Mouse (Mus musculus) hindbrain, postnatal 0 days (tissue): ENCODE results near the gene Ankrd13a. TPM values are rescaled to one million over a fixed set of nuclear protein-coding genes. Genes with fewer than 3 reads are reported as not detected.

Experiments
- ATAC-seq: fragments of 200-750 bp; cut with Nextera tagmentation; 2 replicates; pipeline ENCODE4 v1.8.0; 2017; ENCODE audit warnings: mild to moderate bottlenecking, moderate TSS enrichment, moderate library complexity
- DNase-seq: peaks from one replicate; pipeline ENCODE4 v3.0.0-alpha.2; 2015; ENCODE audit warnings: low spot score
- H3K27ac ChIP-seq: fragments of 300-500 bp; sonication (generic); 2 replicates; pipeline ENCODE4 v1.5.1; 2014; ENCODE audit warnings: mild to moderate bottlenecking
- H3K27me3 ChIP-seq: fragments of 300-500 bp; sonication (generic); 2 replicates; pipeline ENCODE4 v1.6.1; 2014; ENCODE audit warnings: low read length, mixed read lengths; ENCODE audit not compliant: insufficient read depth
- H3K36me3 ChIP-seq: fragments of 300-500 bp; sonication (generic); 2 replicates; pipeline ENCODE4 v1.6.1; 2014; ENCODE audit warnings: low read length, mixed read lengths; ENCODE audit not compliant: insufficient read depth
- H3K4me1 ChIP-seq: fragments of 300-500 bp; sonication (generic); 2 replicates; pipeline ENCODE4 v1.6.1; 2014; ENCODE audit warnings: antibody characterized with exemption, low read length, mixed read lengths; ENCODE audit not compliant: insufficient read depth
- H3K4me2 ChIP-seq: fragments of 300-500 bp; sonication (generic); 2 replicates; pipeline ENCODE4 v1.6.1; 2014; ENCODE audit warnings: low read depth, mild to moderate bottlenecking, low read length, moderate library complexity, mixed read lengths
- H3K4me3 ChIP-seq: fragments of 300-500 bp; sonication (generic); 2 replicates; pipeline ENCODE4 v1.5.1; 2014; ENCODE audit warnings: low read length
- H3K9ac ChIP-seq: fragments of 300-500 bp; sonication (generic); replicated peaks from 2 replicates; pipeline ENCODE4 v1.6.1; 2014; ENCODE audit warnings: mild to moderate bottlenecking, low read length, moderate library complexity, mixed read lengths
- H3K9me3 ChIP-seq: fragments of 300-500 bp; sonication (generic); 2 replicates; pipeline ENCODE4 v1.6.1; 2016; ENCODE audit warnings: low read length, mixed read lengths
- CTCF ChIP-seq: IDR thresholded peaks from 2 replicates; pipeline ENCODE4 v1.5.1; 2016; ENCODE audit warnings: antibody characterized with exemption, control low read depth, low read depth
- WGBS: fragments of 180-500 bp; shearing (Covaris S2); extraction: QIAGEN DNeasy Blood & Tissue Kit; methylation state at CpG from one replicate; pipeline ENCODE4 v1.1.7; 2014; 5-methylcytosine and 5-hydroxymethylcytosine counted together
- polyA plus RNA-seq: library from polyadenylated mRNA; unstranded; fragments of >200 nt; fragmentation: Nextera tagmentation; extraction: Ambion mirVana; gene quantifications from 2 replicates; pipeline ENCODE4 v1.2.1, GENCODE M21; 2015
- total RNA-seq: library from RNA; depleted of rRNA; stranded (reverse); fragments of >200 nt; gene quantifications from 2 replicates; pipeline ENCODE4 v1.2.3, GENCODE M21; 2014

Ankrd13a gene
- total and polyA plus RNA-seq, 2 experiments from 2014 or later = 30.7 to 44.7 TPM

DNA sequence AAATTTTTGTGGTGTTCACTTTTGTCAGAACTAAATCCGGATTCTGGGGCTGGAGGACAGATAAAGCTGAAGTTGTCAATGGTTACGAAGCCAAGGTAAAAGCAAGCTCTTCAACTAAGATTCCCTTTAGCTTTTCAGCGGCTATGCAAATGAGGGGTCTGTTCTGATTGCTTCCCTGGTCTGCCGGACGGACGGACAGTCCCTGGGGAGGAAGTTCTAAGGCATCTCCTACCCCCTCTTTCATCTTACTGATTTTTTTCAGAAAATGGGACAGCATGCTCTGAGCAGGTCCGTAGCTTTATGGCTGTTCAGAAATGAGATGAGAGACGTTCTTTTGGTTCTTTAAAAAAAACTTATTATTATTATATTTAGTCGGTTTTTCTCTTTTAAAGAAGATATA, 21.2 kb downstream of the Ankrd13a start:
- peaks cover 61% of the 10 kb centered on the region for H3K36me3 ChIP-seq

DNA sequence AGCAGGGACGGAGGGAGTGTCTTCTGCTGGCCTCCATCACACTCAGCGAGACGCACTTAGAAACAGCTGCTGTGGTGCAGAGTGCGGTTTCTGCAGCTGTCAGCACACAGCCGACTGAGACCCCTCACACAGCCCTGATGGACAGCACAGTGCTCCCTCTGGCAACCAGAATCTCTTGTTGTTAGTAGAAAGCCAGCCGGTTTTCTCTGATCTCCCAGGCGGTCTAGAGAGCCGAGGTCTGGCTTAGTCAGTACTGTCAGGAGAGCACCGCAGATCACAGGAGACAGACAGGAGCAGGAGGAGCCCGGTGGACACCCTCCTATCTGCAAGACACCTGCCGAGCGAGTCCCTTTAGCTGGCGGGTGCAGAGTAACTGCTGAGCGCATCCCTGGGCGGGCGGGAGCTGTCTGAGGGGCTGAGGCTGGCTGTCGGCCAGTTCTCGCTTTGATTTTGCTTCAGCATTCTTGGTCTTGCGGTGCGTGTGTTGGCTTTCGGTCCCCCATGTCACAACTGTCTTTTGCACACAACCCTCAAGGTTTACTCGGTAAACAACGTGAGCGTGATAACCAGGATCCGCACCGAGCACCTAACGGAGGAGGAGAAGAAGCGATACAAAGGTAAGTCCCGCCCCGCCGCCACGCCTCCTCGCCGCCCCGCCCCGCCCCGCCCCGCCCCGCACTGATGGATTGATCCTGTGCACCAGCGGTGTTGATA, 22.0 kb downstream of the Ankrd13a start:
- Histone ChIP-seq H3K4me2 (peak overlapping the region; percentile 57), H3K27ac (peak overlapping the region; percentile 71), H3K9ac (peak overlapping the region; percentile 45), H3K27me3 (no peaks in the 10 kb centered on the region), H3K4me1 (peaks cover 12% of the 10 kb centered on the region), H3K4me3 (peak overlapping the region; percentile 29), H3K36me3 (peaks cover 61% of the 10 kb centered on the region), H3K9me3 (no peaks in the 10 kb centered on the region)
- DNase-seq (peak; percentile 64), ATAC-seq (peak; percentile 73)
- no peak for TF ChIP-seq CTCF
- WGBS = 14% methylated on average over 40 of the region's 40 CpGs

More for the DNA sequence above, 21.2 kb downstream of the Ankrd13a start:
- 50% methylated on average over 9 of the region's 9 CpGs for WGBS
- DNase-seq (no peak), ATAC-seq (no peak)
- Histone ChIP-seq H3K27me3 (no peaks in the 10 kb centered on the region), H3K4me3 (no peak overlapping the region), H3K9ac (no peak overlapping the region), H3K4me1 (peaks cover 12% of the 10 kb centered on the region), H3K9me3 (no peaks in the 10 kb centered on the region), H3K27ac (peak overlapping the region; percentile 41; the same call in 1 of the 2 replicates), H3K4me2 (peak overlapping the region; percentile 57; the same call in 1 of the 2 replicates)
- no peak for TF ChIP-seq CTCF

DNA sequence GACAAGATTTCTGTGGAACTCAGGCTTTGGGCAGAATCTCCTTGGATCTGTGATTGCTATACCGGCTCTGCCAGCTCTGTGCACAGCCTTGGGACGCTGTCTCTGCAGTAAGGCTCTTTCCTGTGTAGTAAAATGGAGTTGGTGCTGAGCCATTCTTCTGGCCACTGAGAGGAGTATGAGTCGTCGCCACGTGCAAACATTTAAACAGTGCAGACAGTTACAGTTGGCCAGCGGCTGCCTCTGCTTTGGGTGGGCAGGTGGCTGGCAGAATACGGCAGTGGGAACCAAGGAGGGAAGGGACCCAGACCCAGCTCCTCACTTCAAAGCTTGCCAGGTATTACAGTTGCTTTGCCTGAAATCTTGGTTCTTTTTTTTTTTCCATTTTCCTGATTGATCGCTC, 22.8 kb downstream of the Ankrd13a start:
- H3K36me3 ChIP-seq = peaks cover 61% of the 10 kb centered on the region
- ATAC-seq (no peak), DNase-seq (no peak)
- H3K27ac ChIP-seq = no peak overlapping the region
- H3K27me3 ChIP-seq = no peaks in the 10 kb centered on the region
- H3K4me2 ChIP-seq = 0 out of 2 replicates have a peak overlapping the region, but pooled peaks have one; percentile 57
- H3K4me3 ChIP-seq = no peak overlapping the region
- 77% methylated on average over 8 of the region's 8 CpGs for WGBS
- H3K9me3 ChIP-seq = no peaks in the 10 kb centered on the region
- H3K9ac ChIP-seq = no peak overlapping the region
- H3K4me1 ChIP-seq = peaks cover 12% of the 10 kb centered on the region
- TF ChIP-seq CTCF = no peak

DNA sequence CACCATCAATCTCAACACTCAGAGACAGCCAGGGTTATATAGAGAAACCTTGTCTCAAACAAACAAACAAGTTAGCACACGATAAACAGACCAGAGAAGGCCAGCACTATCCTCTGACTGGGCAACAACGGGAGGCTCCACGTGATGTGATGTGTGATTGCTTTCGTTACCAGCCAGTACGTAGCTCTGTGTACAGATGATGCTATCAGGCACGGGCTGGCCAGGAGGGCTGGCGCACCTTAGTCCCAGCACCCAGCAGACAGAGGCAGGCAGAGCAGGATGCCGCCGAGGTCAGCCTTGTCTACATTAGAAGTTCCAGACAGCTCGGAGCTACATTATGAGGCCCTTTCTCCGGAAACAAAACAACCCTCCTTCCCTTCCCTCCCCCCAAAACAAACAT, 25.4 kb downstream of the Ankrd13a start:
- Histone ChIP-seq H3K4me2 (no peak overlapping the region), H3K27ac (no peak overlapping the region), H3K4me1 (peaks cover 12% of the 10 kb centered on the region), H3K27me3 (no peaks in the 10 kb centered on the region), H3K9me3 (no peaks in the 10 kb centered on the region), H3K36me3 (peaks cover 65% of the 10 kb centered on the region), H3K4me3 (no peak overlapping the region), H3K9ac (no peak overlapping the region)
- WGBS = 89% methylated on average over 11 of the region's 11 CpGs
- ATAC-seq (no peak), DNase-seq (no peak)
- TF ChIP-seq CTCF = no peak

DNA sequence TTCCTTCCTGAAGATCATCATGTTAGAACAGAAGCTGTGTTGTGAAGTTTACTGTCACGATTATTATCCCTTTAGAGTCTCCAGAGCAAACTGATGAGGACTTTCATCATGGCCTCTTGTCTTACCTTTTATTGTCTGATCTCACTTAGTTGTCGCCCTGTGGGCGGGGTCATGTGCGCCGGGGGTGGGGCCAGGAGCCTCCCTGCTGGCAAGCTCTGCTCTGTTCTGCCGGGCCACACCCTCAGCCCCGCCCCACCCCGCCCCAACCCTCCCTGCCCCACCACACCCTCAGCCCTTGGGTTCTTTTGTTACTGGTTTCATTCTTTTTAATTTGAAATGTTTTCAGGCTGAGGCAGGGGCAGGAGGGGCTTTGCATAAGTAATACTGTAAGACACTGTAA, 26.6 kb downstream of the Ankrd13a start:
- Histone ChIP-seq H3K4me1 (peaks cover 5% of the 10 kb centered on the region), H3K27ac (no peak overlapping the region), H3K4me2 (no peak overlapping the region), H3K36me3 (peaks cover 72% of the 10 kb centered on the region), H3K9ac (no peak overlapping the region), H3K27me3 (no peaks in the 10 kb centered on the region), H3K4me3 (no peak overlapping the region), H3K9me3 (no peaks in the 10 kb centered on the region)
- TF ChIP-seq CTCF = no peak
- DNase-seq = no peak
- ATAC-seq = no peak
- WGBS = 17% methylated on average over 8 of the region's 8 CpGs

DNA sequence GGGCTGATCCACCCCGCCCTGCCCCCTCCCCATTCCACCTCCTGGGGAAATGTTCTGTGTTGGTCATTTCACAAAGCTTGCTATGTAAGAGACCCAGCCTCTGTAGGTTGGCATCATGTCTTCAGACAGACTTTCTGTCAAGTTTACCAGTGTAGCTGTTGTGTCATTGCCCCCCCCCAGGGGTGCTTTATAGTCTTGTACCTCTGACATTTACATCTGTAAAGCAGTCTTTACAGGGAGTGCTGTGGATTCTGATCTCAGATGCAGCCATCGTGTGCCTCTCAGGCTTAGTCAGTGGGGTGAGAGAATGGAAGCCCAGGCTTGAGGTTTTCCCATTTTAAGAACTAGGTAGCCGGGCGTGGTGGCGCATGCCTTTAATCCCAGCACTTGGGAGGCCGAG, 27.4 kb downstream of the Ankrd13a start:
- no peak for DNase-seq
- H3K4me1 ChIP-seq = no peaks in the 10 kb centered on the region
- ATAC-seq = no peak
- peaks cover 77% of the 10 kb centered on the region for H3K36me3 ChIP-seq
- no peak for TF ChIP-seq CTCF
- no peak overlapping the region for H3K4me2 ChIP-seq
- no peaks in the 10 kb centered on the region for H3K27me3 ChIP-seq
- H3K9ac ChIP-seq = no peak overlapping the region
- no peak overlapping the region for H3K4me3 ChIP-seq
- 78% methylated on average over 6 of the region's 6 CpGs for WGBS
- no peak overlapping the region for H3K27ac ChIP-seq
- H3K9me3 ChIP-seq = no peaks in the 10 kb centered on the region

DNA sequence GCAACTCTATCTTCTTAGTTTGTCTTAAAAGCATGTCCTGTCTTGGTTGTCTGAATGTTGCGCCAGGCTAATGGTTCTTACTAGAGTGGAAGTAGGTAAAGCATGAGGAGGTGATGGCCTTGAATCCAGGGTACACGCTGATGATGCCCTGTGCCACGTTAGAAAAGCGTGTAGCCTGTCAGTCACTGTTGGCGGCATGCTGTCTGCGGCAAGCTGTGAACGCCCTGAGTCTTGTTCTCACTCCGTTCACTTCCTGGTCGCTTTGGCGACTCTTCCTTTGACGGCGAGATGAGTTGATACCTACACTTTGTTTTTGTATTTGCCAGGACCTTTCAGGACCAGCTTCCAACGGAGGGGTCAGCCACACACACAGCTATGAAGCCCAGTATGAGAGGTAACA, 28.8 kb downstream of the Ankrd13a start:
- Histone ChIP-seq H3K4me2 (no peak overlapping the region), H3K27ac (no peak overlapping the region), H3K4me1 (no peaks in the 10 kb centered on the region), H3K9me3 (no peaks in the 10 kb centered on the region), H3K27me3 (no peaks in the 10 kb centered on the region), H3K4me3 (no peak overlapping the region), H3K36me3 (peaks cover 66% of the 10 kb centered on the region), H3K9ac (no peak overlapping the region)
- ATAC-seq (no peak), DNase-seq (no peak)
- WGBS = 85% methylated on average over 13 of the region's 13 CpGs
- no peak for TF ChIP-seq CTCF
